Mouse (Mus musculus) activated CD4-positive, CD25-positive, alpha-beta regulatory T cell, adult 4 months (primary cell): ENCODE results near the gene Pdk2. TPM values are rescaled to one million over a fixed set of nuclear protein-coding genes. Genes with fewer than 3 reads are reported as not detected.
A peak's percentile ranks its signal among the peaks of the same experiment; 100 is the strongest.
"Not testable (repeated sequence)": the region's sequence is repeated elsewhere in the genome, so short reads cannot be mapped to it uniquely, and the experiment has no call there.

Source experiments
- ATAC-seq: one replicate; pipeline ENCODE4 v1.8.0; 2017
- polyA plus RNA-seq, 2 experiments: library from polyadenylated mRNA; unstranded; fragments of 100-300 nt; shearing (Covaris generic); gene quantifications; one replicate each; pipeline ENCODE4 v1.2.1; 2017

Pdk2 gene
- polyA plus RNA-seq, 2 experiments from 2014 or later: 2.9 to 5.6 TPM

- ATAC-seq: no peak
Observed at GRCm38 (mm10) chr11:95026849-95027248, 14.3 kb downstream of the Pdk2 start.

GRCm38 (mm10) chr11:95026090-95026542 is 15.0 kb downstream of the Pdk2 start:
- no peak for ATAC-seq

GRCm38 (mm10) chr11:95025227-95026012 is 15.7 kb downstream of the Pdk2 start:
- no peak for ATAC-seq

- ATAC-seq: no peak
Observed at GRCm38 (mm10) chr11:95024439-95025184, 16.5 kb downstream of the Pdk2 start.

GRCm38 (mm10) chr11:95023481-95023880 is 17.7 kb downstream of the Pdk2 start:
- ATAC-seq: no peak

- no peak for ATAC-seq
Observed at GRCm38 (mm10) chr11:95022237-95022992, 18.7 kb downstream of the Pdk2 start.

GRCm38 (mm10) chr11:95015484-95015883 is 25.7 kb downstream of the Pdk2 start:
- no peak for ATAC-seq

GRCm38 (mm10) chr11:95012487-95012886 is 28.7 kb downstream of the Pdk2 start:
- ATAC-seq: no peak

GRCm38 (mm10) chr11:95012075-95012474 is 29.1 kb downstream of the Pdk2 start:
- ATAC-seq: no peak

- no peak for ATAC-seq
Observed at GRCm38 (mm10) chr11:95011416-95011815, 29.7 kb downstream of the Pdk2 start.

GRCm38 (mm10) chr11:95010841-95011403 is 30.2 kb downstream of the Pdk2 start:
- ATAC-seq: not testable (repeated sequence)

- no peak for ATAC-seq
Observed at GRCm38 (mm10) chr11:95010141-95010739, 30.9 kb downstream of the Pdk2 start.

GRCm38 (mm10) chr11:95009629-95010014 is 31.5 kb downstream of the Pdk2 start, which contains the start of gene Samd14:
Gene Samd14 (plus strand): TSS chr11:95009879.
- no peak for ATAC-seq

- peak; percentile 25 for ATAC-seq
Observed at GRCm38 (mm10) chr11:95008661-95009628, 32.2 kb downstream of the Pdk2 start.

- ATAC-seq: no peak
Observed at GRCm38 (mm10) chr11:95007418-95007817, 33.7 kb downstream of the Pdk2 start.

GRCm38 (mm10) chr11:95006525-95007219 is 34.5 kb downstream of the Pdk2 start:
- ATAC-seq: peak; percentile 53

GRCm38 (mm10) chr11:95006038-95006437 is 35.1 kb downstream of the Pdk2 start:
- no peak for ATAC-seq

GRCm38 (mm10) chr11:95004937-95005198 is 36.3 kb downstream of the Pdk2 start:
- no peak for ATAC-seq

- no peak for ATAC-seq
Observed at GRCm38 (mm10) chr11:95004136-95004936, 36.8 kb downstream of the Pdk2 start.

GRCm38 (mm10) chr11:95002705-95003104 is 38.4 kb downstream of the Pdk2 start:
- ATAC-seq: no peak
